In genomic region chr2:168117967-168118366, GRCm38 (mm10) we compare ENCODE assay signal across 9 mouse cellular contexts. TPM values are rescaled to one million over a fixed set of nuclear protein-coding genes. Genes with fewer than 3 reads are reported as not detected.
DNase-seq lines count a peak whose midpoint lies in the region; ATAC-seq lines count a peak whose summit lies in the region.
"Had no signal": no experiment of that assay in that cellular context is flagged by ENCODE, and none has a peak within 500 bp of the region (broad histone marks: within the 10 kb centered on the region; RNA-seq: fewer than 3 reads in every experiment).

No protein-coding gene starts in this region.

- no peak overlapping the region for H3K4me3 ChIP-seq in liver, embryonic 12.5 days
- H3K4me3 ChIP-seq in hindbrain, embryonic 12.5 days: peak overlapping the region; percentile 33; the same call in 1 of the 2 replicates

- H3K27ac ChIP-seq in liver, embryonic 12.5 days: no peak overlapping the region
- no peak overlapping the region for H3K27ac ChIP-seq in hindbrain, embryonic 12.5 days

- peak overlapping the region; percentile 87 for H3K4me2 ChIP-seq in liver, embryonic 12.5 days
- H3K4me2 ChIP-seq in hindbrain, embryonic 12.5 days (replicated peaks): no peak overlapping the region

- no peak overlapping the region for H3K9ac ChIP-seq in liver, embryonic 12.5 days
- no peak overlapping the region for H3K9ac ChIP-seq in hindbrain, embryonic 12.5 days

- DNase-seq in frontal cortex, postnatal 36 days (ENCODE audit: low spot score in 2 of 2): peak; percentile 47 to 48
- DNase-seq in frontal cortex, postnatal 10 days (ENCODE audit: low spot score in 2 of 2): no peak
- DNase-seq in liver: no peak
- peak; percentile 17 for DNase-seq in naive thymus-derived CD4-positive, alpha-beta T cell, adult 2 months (ENCODE audit: low read depth)
- DNase-seq in urinary bladder, postnatal 25 days (ENCODE audit: low spot score): no peak
- no peak for DNase-seq in yolk sac, embryonic 10.5 days (ENCODE audit: low spot score)

- 41% methylated on average over 16 of the region's 16 CpGs for WGBS in liver, embryonic 12.5 days (ENCODE audit: insufficient replicate concordance)
- 50% methylated on average over 15 of the region's 16 CpGs for WGBS in hindbrain, embryonic 12.5 days

- H3K27me3 ChIP-seq in liver, embryonic 12.5 days (replicated peaks): peaks cover 41% of the 10 kb centered on the region
- peaks cover 10% of the 10 kb centered on the region; the same call in 1 of the 2 replicates for H3K27me3 ChIP-seq in hindbrain, embryonic 12.5 days

- no peaks in the 10 kb centered on the region for H3K36me3 ChIP-seq in liver, embryonic 12.5 days
- H3K36me3 ChIP-seq in hindbrain, embryonic 12.5 days: no peaks in the 10 kb centered on the region

- peaks cover 42% of the 10 kb centered on the region for H3K4me1 ChIP-seq in liver, embryonic 12.5 days
- H3K4me1 ChIP-seq in hindbrain, embryonic 12.5 days: peaks cover 29% of the 10 kb centered on the region

- H3K9me3 ChIP-seq in liver, embryonic 12.5 days (replicated peaks): 0 out of 2 replicates have a peak, but pooled peaks cover 6% of the 10 kb centered on the region
- H3K9me3 ChIP-seq in hindbrain, embryonic 12.5 days (replicated peaks): no peaks in the 10 kb centered on the region

- ATAC-seq in liver, embryonic 12.5 days: 0 out of 2 replicates have a peak, but pooled peaks have one; percentile 11
- no peak for ATAC-seq in hindbrain, embryonic 12.5 days (ENCODE audit: low FRiP score)
- ATAC-seq: activated CD4-positive, CD25-positive, alpha-beta regulatory T cell, adult 4 months had no signal

RNA-seq across cellular contexts. Expression of gene Pard6b, which starts 37.2 kb away (rescaled TPM):
- 4.5 and 4.9 TPM in 2 replicates for polyA plus RNA-seq in liver, embryonic 12.5 days (2016; fragmentation: Nextera tagmentation; extraction: Ambion mirVana)
- polyA plus RNA-seq in hindbrain, embryonic 12.5 days (2016; fragmentation: Nextera tagmentation; extraction: Ambion mirVana): 9.6 and 10.9 TPM in 2 replicates

Comparison
In these comparisons a context has a peak if more than half of its experiments do, and no peak if none do; other contexts are left out.
1. DNase-seq: peak in frontal cortex, postnatal 36 days (2 of 2) and naive thymus-derived CD4-positive, alpha-beta T cell, adult 2 months (single experiment); none in frontal cortex, postnatal 10 days (0 of 2), liver (single experiment), urinary bladder, postnatal 25 days (single experiment) and yolk sac, embryonic 10.5 days (single experiment).